Mouse (Mus musculus) C2C12 (cell line): Measurements from ENCODE around the gene Med23.

ENCODE experiments used
- CTCF ChIP-seq: IDR thresholded peaks from one replicate; pipeline ENCODE4 v1.5.1; 2011; ENCODE audit not compliant: control insufficient read depth, insufficient read depth, insufficient read length
- MYOD1 ChIP-seq: IDR thresholded peaks from one replicate; pipeline ENCODE4 v1.6.1; 2011; ENCODE audit warnings: low read depth; ENCODE audit not compliant: control insufficient read depth, insufficient read length

DNA sequence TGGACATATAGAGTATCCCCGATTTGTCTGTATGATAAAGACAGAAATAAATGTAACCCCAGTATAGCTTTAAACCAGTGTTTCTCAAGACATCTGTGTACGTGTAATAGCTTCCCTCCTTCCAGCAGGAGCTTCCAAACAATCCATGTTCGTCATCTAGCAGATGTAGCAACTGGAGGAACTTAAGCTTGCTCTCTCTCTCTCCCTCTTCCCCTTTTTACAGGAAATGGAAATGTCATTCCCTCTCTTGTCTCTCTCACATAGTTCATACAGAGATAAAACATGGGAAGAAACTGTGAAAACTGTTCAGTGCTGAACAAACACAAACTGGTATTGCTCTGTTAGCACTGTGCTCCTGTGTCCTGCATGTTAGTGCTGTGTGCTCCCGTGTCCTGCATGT is 80.4 kb downstream of the Med23 start:
- TF ChIP-seq CTCF (no peak), MYOD1 (no peak)
